Mouse (Mus musculus): Measurements from ENCODE around the gene Fam189a1.

The Fam189a1 gene

GRCm38 (mm10) chr7:64839281-64839680 is 317.1 kb downstream of the Fam189a1 start:
- no peak for DNase-seq (ENCODE audit: low read depth, low spot score)

- no peak for DNase-seq (ENCODE audit: low read depth, low spot score)
These were observed 326.0 kb downstream of the Fam189a1 start for GRCm38 (mm10) chr7:64830214-64830995.

GRCm38 (mm10) chr7:64821081-64821480 is 335.3 kb downstream of the Fam189a1 start:
- DNase-seq (ENCODE audit: low read depth, low spot score), result no peak

GRCm38 (mm10) chr7:64819683-64820082 is 336.7 kb downstream of the Fam189a1 start:
- DNase-seq (ENCODE audit: low read depth, low spot score), result no peak

- DNase-seq (ENCODE audit: low read depth, low spot score), result no peak
These were observed 347.5 kb downstream of the Fam189a1 start for GRCm38 (mm10) chr7:64808876-64809275.

GRCm38 (mm10) chr7:64805100-64805499 is 351.3 kb downstream of the Fam189a1 start:
- DNase-seq (ENCODE audit: low read depth, low spot score), result no peak

- no peak for DNase-seq (ENCODE audit: low read depth, low spot score)
These were observed 360.8 kb downstream of the Fam189a1 start for GRCm38 (mm10) chr7:64795554-64795953.

- DNase-seq (ENCODE audit: low read depth, low spot score), result no peak
These were observed 364.3 kb downstream of the Fam189a1 start for GRCm38 (mm10) chr7:64792031-64792430.

GRCm38 (mm10) chr7:64791145-64791544 is 365.2 kb downstream of the Fam189a1 start:
- no peak for DNase-seq (ENCODE audit: low read depth, low spot score)

- DNase-seq (ENCODE audit: low read depth, low spot score), result no peak
These were observed 371.3 kb downstream of the Fam189a1 start for GRCm38 (mm10) chr7:64785040-64785439.

GRCm38 (mm10) chr7:64779501-64779900 is 376.9 kb downstream of the Fam189a1 start:
- DNase-seq (ENCODE audit: low read depth, low spot score), result no peak

- no peak for DNase-seq (ENCODE audit: low read depth, low spot score)
These were observed 379.5 kb downstream of the Fam189a1 start for GRCm38 (mm10) chr7:64776708-64777489.

- no peak for DNase-seq (ENCODE audit: low read depth, low spot score)
These were observed 382.9 kb downstream of the Fam189a1 start for GRCm38 (mm10) chr7:64773465-64773864.

GRCm38 (mm10) chr7:64770779-64771390 is 385.5 kb downstream of the Fam189a1 start:
- no peak for DNase-seq (ENCODE audit: low read depth, low spot score)

- no peak for DNase-seq (ENCODE audit: low read depth, low spot score)
These were observed 386.6 kb downstream of the Fam189a1 start for GRCm38 (mm10) chr7:64769768-64770167.

- no peak for DNase-seq (ENCODE audit: low read depth, low spot score)
These were observed 390.8 kb downstream of the Fam189a1 start for GRCm38 (mm10) chr7:64765595-64765994.

GRCm38 (mm10) chr7:64755141-64755540 is 401.2 kb downstream of the Fam189a1 start:
- DNase-seq (ENCODE audit: low read depth, low spot score), result no peak

- DNase-seq (ENCODE audit: low read depth, low spot score), result no peak
These were observed 402.2 kb downstream of the Fam189a1 start for GRCm38 (mm10) chr7:64754161-64754560.

GRCm38 (mm10) chr7:64753678-64754077 is 402.7 kb downstream of the Fam189a1 start:
- no peak for DNase-seq (ENCODE audit: low read depth, low spot score)

- no peak for DNase-seq (ENCODE audit: low read depth, low spot score)
These were observed 404.2 kb downstream of the Fam189a1 start for GRCm38 (mm10) chr7:64752133-64752532.

GRCm38 (mm10) chr7:64751465-64751864 is 404.9 kb downstream of the Fam189a1 start:
- no peak for DNase-seq (ENCODE audit: low read depth, low spot score)

GRCm38 (mm10) chr7:64743610-64744009 is 412.8 kb downstream of the Fam189a1 start:
- no peak for DNase-seq (ENCODE audit: low read depth, low spot score)

Data from CD4-positive helper T cell, adult 2 months (primary cell).